Mouse (Mus musculus): ENCODE data around the gene Rab11fip5. TPM values are rescaled to one million over a fixed set of nuclear protein-coding genes. Genes with fewer than 3 reads are reported as not detected.

The Rab11fip5 gene
- polyA plus RNA-seq, 1 experiment, result 24.8 TPM

DNA sequence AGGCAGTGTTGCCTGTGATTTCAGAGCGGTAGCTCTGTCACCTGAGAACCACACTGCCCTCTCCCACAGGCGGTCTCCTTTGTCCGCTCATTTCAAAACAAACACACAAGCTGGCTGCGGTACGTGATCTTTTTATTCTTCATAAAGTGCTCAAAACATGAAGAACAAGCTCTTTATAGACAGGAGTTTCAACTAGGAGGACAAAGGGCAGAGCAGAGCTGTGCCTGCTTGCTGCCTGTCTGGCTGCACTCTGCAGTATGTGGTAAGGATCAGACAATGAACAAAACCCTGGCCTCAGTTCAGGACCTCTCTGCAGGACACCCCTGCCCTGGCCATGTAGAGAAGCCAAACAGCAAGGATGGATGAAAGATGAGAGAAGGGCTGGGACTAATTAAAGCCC lies 39.6 kb downstream of the Rab11fip5 start:
- Histone ChIP-seq H3K4me3 (no peak overlapping the region), H3K79me2 (ENCODE audit: control insufficient read depth, insufficient read depth) (no peaks in the 10 kb centered on the region), H3K4me2 (ENCODE audit: low read depth) (no peak overlapping the region), H3K27me3 (ENCODE audit: control insufficient read depth, insufficient read depth, insufficient read length) (no peaks in the 10 kb centered on the region), H3K36me3 (ENCODE audit: control insufficient read depth, insufficient read depth) (no peaks in the 10 kb centered on the region), H3ac (ENCODE audit: control insufficient read depth, insufficient read length) (no peak overlapping the region)
- no peak for TF ChIP-seq TCF12 (IDR thresholded peaks at IDR 0.05; ENCODE audit: insufficient read depth, poor library complexity, severe bottlenecking)
- no peak for TF ChIP-seq POLR2AphosphoS2 (IDR thresholded peaks at IDR 0.05; ENCODE audit: insufficient read length, low read depth)
- no peak for TF ChIP-seq USF1 (IDR thresholded peaks at IDR 0.05; ENCODE audit: low read depth)
- TF ChIP-seq E2F4 (IDR thresholded peaks at IDR 0.05; ENCODE audit: insufficient read depth), result no peak

- H3K36me3 ChIP-seq (ENCODE audit: control insufficient read depth, insufficient read depth), result no peaks in the 10 kb centered on the region
- no peaks in the 10 kb centered on the region for H3K79me2 ChIP-seq (ENCODE audit: control insufficient read depth, insufficient read depth)
- H3ac ChIP-seq (ENCODE audit: control insufficient read depth, insufficient read length), result no peak overlapping the region
- no peak overlapping the region for H3K4me2 ChIP-seq (ENCODE audit: low read depth)
- peak overlapping the region; percentile 80 for H3K4me3 ChIP-seq
- H3K27me3 ChIP-seq (ENCODE audit: control insufficient read depth, insufficient read depth, insufficient read length), result no peaks in the 10 kb centered on the region
- TF ChIP-seq USF1 (IDR thresholded peaks at IDR 0.05; ENCODE audit: low read depth), result no peak
- no peak for TF ChIP-seq TCF12 (IDR thresholded peaks at IDR 0.05; ENCODE audit: insufficient read depth, poor library complexity, severe bottlenecking)
- TF ChIP-seq TCF3 (IDR thresholded peaks at IDR 0.05; ENCODE audit: insufficient read length, low read depth), result no peak
- TF ChIP-seq POLR2AphosphoS2 (IDR thresholded peaks at IDR 0.05; ENCODE audit: insufficient read length, low read depth), result no peak
- no peak for TF ChIP-seq MAX (IDR thresholded peaks at IDR 0.05; ENCODE audit: low read depth)
- no peak for TF ChIP-seq MYOD1 (IDR thresholded peaks at IDR 0.05; ENCODE audit: control insufficient read depth in 1 of 3, insufficient read length in 2 of 3, low read depth in 2 of 3)
- TF ChIP-seq MYOG (IDR thresholded peaks at IDR 0.05; ENCODE audit: control insufficient read depth in 1 of 3, insufficient read depth in 1 of 3, insufficient read length in 2 of 3, low read depth in 2 of 3), result no peak
- TF ChIP-seq REST (IDR thresholded peaks at IDR 0.05; ENCODE audit: insufficient read depth, insufficient read length), result no peak
- no peak for TF ChIP-seq E2F4 (IDR thresholded peaks at IDR 0.05; ENCODE audit: insufficient read depth)
- no peak for TF ChIP-seq CEBPB (IDR thresholded peaks at IDR 0.05; ENCODE audit: insufficient read depth, poor library complexity, severe bottlenecking)
- no peak for TF ChIP-seq SRF (IDR thresholded peaks at IDR 0.05; ENCODE audit: control insufficient read depth, insufficient read length, low read depth)
- no peak for TF ChIP-seq POLR2A (IDR thresholded peaks at IDR 0.05; ENCODE audit: insufficient read length, low read depth)
Observed at GRCm38 (mm10) chr6:85334251-85334650, 40.2 kb downstream of the Rab11fip5 start.

- Histone ChIP-seq H3K79me2 (ENCODE audit: control insufficient read depth, insufficient read depth) (no peaks in the 10 kb centered on the region), H3K4me2 (ENCODE audit: low read depth) (peak overlapping the region; percentile 95), H3ac (ENCODE audit: control insufficient read depth, insufficient read length) (no peak overlapping the region), H3K4me3 (peak overlapping the region; percentile 80), H3K27me3 (ENCODE audit: control insufficient read depth, insufficient read depth, insufficient read length) (no peaks in the 10 kb centered on the region), H3K36me3 (ENCODE audit: control insufficient read depth, insufficient read depth) (no peaks in the 10 kb centered on the region)
- no peak for TF ChIP-seq SRF (IDR thresholded peaks at IDR 0.05; ENCODE audit: control insufficient read depth, insufficient read length, low read depth)
- no peak for TF ChIP-seq MYOG (IDR thresholded peaks at IDR 0.05; ENCODE audit: control insufficient read depth in 1 of 3, insufficient read depth in 1 of 3, insufficient read length in 2 of 3, low read depth in 2 of 3)
- TF ChIP-seq MYOD1 (IDR thresholded peaks at IDR 0.05; ENCODE audit: control insufficient read depth in 1 of 3, insufficient read length in 2 of 3, low read depth in 2 of 3), result no peak
- TF ChIP-seq POLR2AphosphoS2 (IDR thresholded peaks at IDR 0.05; ENCODE audit: insufficient read length, low read depth), result no peak
- TF ChIP-seq TCF3 (IDR thresholded peaks at IDR 0.05; ENCODE audit: insufficient read length, low read depth), result no peak
- no peak for TF ChIP-seq E2F4 (IDR thresholded peaks at IDR 0.05; ENCODE audit: insufficient read depth)
- TF ChIP-seq REST (IDR thresholded peaks at IDR 0.05; ENCODE audit: insufficient read depth, insufficient read length), result no peak
- no peak for TF ChIP-seq TCF12 (IDR thresholded peaks at IDR 0.05; ENCODE audit: insufficient read depth, poor library complexity, severe bottlenecking)
- no peak for TF ChIP-seq MAX (IDR thresholded peaks at IDR 0.05; ENCODE audit: low read depth)
- TF ChIP-seq POLR2A (IDR thresholded peaks at IDR 0.05; ENCODE audit: insufficient read length, low read depth), result no peak
- no peak for TF ChIP-seq CEBPB (IDR thresholded peaks at IDR 0.05; ENCODE audit: insufficient read depth, poor library complexity, severe bottlenecking)
Observed at GRCm38 (mm10) chr6:85333732-85334131, 40.7 kb downstream of the Rab11fip5 start.

DNA sequence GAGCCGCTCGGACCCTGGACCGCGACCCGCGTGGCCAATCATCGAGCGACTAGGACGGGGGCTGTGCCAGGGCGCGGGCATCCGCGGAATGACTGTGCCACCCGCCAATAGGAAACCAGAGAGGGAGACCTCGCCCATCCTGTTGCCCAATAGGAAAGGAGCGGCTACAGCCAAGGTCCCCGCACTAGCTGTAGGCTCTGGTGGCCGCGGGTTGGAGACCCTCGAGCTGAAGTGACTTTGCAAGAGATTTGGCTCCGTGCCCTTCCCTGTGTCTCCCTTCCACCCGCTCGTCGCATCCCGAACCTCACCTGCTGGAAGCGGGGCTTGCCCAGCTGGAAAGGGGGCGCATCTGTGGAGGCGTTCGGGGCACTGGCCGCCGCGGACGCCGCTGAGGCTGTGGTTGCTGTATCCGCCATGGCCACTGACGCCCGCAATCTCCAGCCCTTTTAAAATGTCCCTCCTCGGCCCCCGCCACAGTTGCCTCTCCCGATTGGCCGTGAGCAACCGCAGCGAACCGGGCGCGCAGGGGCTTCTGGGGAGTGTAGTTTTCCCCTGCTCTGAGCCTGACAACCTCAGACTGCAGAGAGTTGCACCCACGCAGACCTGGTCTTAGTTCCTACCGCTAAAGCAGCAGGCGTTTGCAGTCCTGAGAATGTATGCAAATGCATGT lies 41.3 kb downstream of the Rab11fip5 start, which contains the start of gene Sfxn5:
TSS of gene Sfxn5 (minus strand) at position 423 of the 670 bp plus-strand sequence.
- H3K79me2 ChIP-seq (ENCODE audit: control insufficient read depth, insufficient read depth), result no peaks in the 10 kb centered on the region
- H3K27me3 ChIP-seq (ENCODE audit: control insufficient read depth, insufficient read depth, insufficient read length), result no peaks in the 10 kb centered on the region
- peak within 1 kb of the TSS; percentile 12 for H3ac ChIP-seq (ENCODE audit: control insufficient read depth, insufficient read length)
- peak within 1 kb of the TSS; percentile 80 for H3K4me3 ChIP-seq
- TF ChIP-seq E2F4 (IDR thresholded peaks at IDR 0.05; ENCODE audit: insufficient read depth) (peak; percentile 71), REST (IDR thresholded peaks at IDR 0.05; ENCODE audit: insufficient read depth, insufficient read length) (no peak), USF1 (IDR thresholded peaks at IDR 0.05; ENCODE audit: low read depth) (no peak), MAX (IDR thresholded peaks at IDR 0.05; ENCODE audit: low read depth) (no peak), SRF (IDR thresholded peaks at IDR 0.05; ENCODE audit: control insufficient read depth, insufficient read length, low read depth) (no peak), MYOD1 (IDR thresholded peaks at IDR 0.05; ENCODE audit: control insufficient read depth in 1 of 3, insufficient read length in 2 of 3, low read depth in 2 of 3) (no peak), TCF3 (IDR thresholded peaks at IDR 0.05; ENCODE audit: insufficient read length, low read depth) (no peak), TCF12 (IDR thresholded peaks at IDR 0.05; ENCODE audit: insufficient read depth, poor library complexity, severe bottlenecking) (no peak), CEBPB (IDR thresholded peaks at IDR 0.05; ENCODE audit: insufficient read depth, poor library complexity, severe bottlenecking) (no peak), POLR2A (IDR thresholded peaks at IDR 0.05; ENCODE audit: insufficient read length, low read depth) (peak; percentile 56), POLR2AphosphoS2 (IDR thresholded peaks at IDR 0.05; ENCODE audit: insufficient read length, low read depth) (peak; percentile 20), MYOG (IDR thresholded peaks at IDR 0.05; ENCODE audit: control insufficient read depth in 1 of 3, insufficient read depth in 1 of 3, insufficient read length in 2 of 3, low read depth in 2 of 3) (no peak)
- peak within 1 kb of the TSS; percentile 95 for H3K4me2 ChIP-seq (ENCODE audit: low read depth)
- no peaks in the 10 kb centered on the region for H3K36me3 ChIP-seq (ENCODE audit: control insufficient read depth, insufficient read depth)

Data from myocyte (in vitro differentiated cells).